Mouse (Mus musculus): ENCODE results near the gene Hdac8. TPM values are rescaled to one million over a fixed set of nuclear protein-coding genes. Genes with fewer than 3 reads are reported as not detected.
A peak's percentile ranks its signal among the peaks of the same experiment; 100 is the strongest.

Hdac8 gene
- total RNA-seq, 2 experiments from 2014 or later = 4.7 to 5.1 TPM

DNA sequence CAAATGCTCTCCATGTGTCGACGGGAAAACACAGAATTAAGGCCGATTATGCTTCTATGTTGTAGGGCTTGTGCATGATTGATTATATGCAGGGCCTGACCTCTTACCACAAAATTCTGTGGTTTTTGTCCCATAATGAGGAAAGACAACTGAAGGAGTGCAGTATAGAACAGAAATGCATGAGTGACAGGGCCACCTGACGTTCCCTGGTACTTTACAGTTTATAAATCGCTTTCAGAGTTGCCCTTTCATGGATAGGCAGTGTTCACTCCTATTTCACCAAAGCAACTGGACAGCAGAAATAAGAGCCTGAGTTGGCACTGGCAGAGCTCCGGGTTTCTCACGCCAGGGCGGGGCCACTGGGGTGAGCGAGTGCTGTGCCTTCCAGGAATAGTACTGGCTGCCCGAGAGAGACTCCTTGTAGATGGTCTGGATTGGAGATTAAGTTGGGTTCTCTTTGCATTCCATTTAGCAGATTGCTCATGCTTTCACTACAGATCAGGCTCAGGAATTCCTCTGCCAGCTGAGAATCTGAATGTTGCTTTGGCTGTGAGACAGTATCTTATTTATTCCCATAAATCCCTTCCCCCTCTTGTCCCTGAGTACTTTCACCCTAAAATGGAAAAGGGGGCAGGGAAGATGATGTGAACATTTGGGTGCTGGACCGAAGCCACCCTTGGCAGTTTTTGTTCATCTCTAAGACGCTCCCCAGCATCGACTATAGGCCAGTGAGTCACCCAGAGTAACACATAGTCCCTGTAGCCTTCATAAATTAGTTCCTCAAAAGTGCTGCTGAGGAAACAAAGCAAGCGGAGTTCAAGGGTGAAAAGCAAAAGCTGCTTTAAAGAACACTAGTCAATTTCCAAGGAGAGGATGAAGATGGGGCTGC is 155.1 kb downstream of the Hdac8 start:
- DNase-seq = peak; percentile 35 to 45
- intact Hi-C loops (cut with DNase I) = loop anchor here (10.0 kb wide), 2 partner anchors 55 to 125 kb away; no protein-coding TSS in a partner anchor

GRCm38 (mm10) chrX:102348886-102349486 is 156.2 kb downstream of the Hdac8 start:
- intact Hi-C loops (cut with DNase I) = loop anchor here (10.0 kb wide), 1 partner anchor 56 kb away; no protein-coding TSS in a partner anchor
- no peak for DNase-seq

DNA sequence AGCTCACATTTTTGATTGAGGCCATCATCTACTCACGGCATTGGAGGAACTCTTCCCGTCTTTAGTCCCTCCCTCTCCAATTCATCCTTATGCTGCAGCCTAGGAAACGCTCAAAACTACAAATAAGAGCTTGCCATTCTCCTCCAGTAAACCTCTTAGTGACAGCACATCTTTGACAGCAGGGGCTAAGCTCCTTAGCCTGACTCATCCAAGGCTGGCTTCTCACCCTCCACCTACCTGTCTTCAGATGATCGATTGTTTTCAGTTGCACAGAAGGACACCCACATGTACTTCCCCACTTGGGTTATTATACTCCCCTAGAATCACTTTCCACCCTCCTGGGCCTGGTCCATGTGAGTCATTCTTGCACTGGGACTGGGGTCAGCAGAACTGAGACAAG is 163.5 kb downstream of the Hdac8 start:
- DNase-seq = no peak
- intact Hi-C loops (cut with DNase I) = loop anchor here (10.0 kb wide), 1 partner anchor 63 kb away; no protein-coding TSS in a partner anchor

GRCm38 (mm10) chrX:102339396-102340155 is 165.6 kb downstream of the Hdac8 start:
- DNase-seq = peak in 1 of 2 experiments; percentile 23
- intact Hi-C loops (cut with DNase I) = loop anchor here (10.0 kb wide), 1 partner anchor 65 kb away; no protein-coding TSS in a partner anchor

DNA sequence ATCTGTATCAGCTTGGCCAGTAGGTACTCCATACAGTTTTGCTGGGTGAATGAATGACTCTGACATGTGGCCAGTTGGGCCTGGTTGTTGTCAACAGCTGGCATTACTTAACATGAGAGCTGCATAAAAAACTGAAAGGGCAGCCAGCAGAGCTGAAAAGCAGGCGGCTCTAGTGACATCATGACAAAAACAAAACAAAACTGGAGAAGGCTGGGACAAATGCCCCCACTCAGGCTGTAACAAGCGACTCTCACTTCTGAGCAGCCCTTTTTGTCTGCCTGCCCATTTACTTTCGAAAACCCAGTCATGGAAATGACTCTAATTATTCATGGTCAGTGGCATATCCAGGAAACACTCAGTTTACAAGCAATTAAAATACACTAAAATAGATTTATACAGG is 185.5 kb downstream of the Hdac8 start:
- intact Hi-C loops (cut with DNase I) = no loop called here
- peak in 1 of 2 experiments; percentile 4 for DNase-seq

DNA sequence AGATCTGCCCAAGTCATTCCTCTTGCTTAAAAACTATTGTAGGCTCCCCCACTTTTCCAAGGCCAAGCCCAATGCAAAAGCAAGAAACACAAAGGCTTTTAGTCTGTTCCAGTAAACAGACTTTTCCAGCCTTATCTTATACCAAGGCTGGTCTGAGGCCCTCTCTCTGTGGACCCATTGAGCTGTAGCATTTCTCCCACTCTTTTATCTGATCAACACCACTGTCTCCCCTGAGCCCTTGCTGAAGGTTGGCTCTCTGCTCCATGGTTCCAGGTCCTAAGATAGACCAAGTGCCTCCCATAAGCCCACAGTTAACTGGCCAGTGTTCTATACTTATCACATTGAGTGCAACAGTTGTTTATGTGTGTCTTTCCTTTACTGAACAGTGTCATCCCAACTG is 185.9 kb downstream of the Hdac8 start:
- intact Hi-C loops (cut with DNase I) = no loop called here
- no peak for DNase-seq

- intact Hi-C loops (cut with DNase I) = no loop called here
- no peak for DNase-seq
Observed at GRCm38 (mm10) chrX:102318782-102319181, 186.4 kb downstream of the Hdac8 start.

DNA sequence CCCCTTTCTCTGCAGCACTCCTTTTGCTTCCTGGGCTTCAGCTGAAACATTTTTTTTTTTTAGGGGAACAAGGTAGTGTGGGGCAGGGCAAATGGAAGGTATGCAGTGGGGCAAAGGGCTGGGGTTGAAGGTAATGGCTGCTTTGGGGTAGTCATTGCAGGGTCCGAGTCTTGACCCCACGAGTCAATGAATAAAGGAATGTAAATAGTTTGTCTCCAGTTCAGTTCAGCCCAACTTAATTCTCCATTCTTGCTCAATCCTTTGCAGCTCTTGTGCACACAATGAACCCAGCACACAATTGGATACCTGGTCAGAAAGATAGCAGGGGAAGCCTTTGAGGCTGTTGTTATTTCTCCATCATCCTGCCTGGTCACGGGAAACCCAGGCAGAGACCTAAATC is 194.0 kb downstream of the Hdac8 start:
- intact Hi-C loops (cut with DNase I) = no loop called here
- no peak for DNase-seq

- intact Hi-C loops (cut with DNase I) = loop anchor here (5.0 kb wide), 1 partner anchor 55 kb away; the partner anchor contains the start of gene Cited1
- DNase-seq = no peak
Observed at GRCm38 (mm10) chrX:102307511-102307910, 197.6 kb downstream of the Hdac8 start.

- DNase-seq = no peak
- intact Hi-C loops (cut with DNase I) = loop anchor here (5.0 kb wide), 1 partner anchor 54 kb away; the partner anchor contains the start of gene Cited1
Observed at GRCm38 (mm10) chrX:102305806-102306205, 199.4 kb downstream of the Hdac8 start.

DNA sequence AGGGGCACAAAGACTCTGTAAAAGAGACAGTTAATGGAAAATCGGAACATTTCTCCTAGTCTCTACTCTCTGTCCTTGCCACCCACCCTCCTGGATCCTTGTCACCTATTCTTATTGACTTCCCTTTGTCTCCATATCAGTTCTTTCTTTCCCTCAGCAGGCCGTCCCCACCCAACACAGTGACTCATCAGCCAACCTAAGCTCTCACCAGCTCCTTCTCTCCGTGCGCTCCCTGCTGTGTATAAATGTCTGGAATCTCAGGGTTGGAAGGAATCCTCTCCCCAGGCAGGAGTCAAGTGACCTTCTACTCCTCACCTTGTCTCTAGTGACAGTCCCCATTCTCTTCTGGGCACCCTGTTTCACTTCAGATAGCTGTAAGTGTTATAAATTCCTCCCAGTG is 200.2 kb downstream of the Hdac8 start:
- DNase-seq = no peak
- intact Hi-C loops (cut with DNase I) = loop anchor here (5.0 kb wide), 1 partner anchor 53 kb away; the partner anchor contains the start of gene Cited1

- intact Hi-C loops (cut with DNase I) = no loop called here
- DNase-seq = no peak
Observed at GRCm38 (mm10) chrX:102302476-102302875, 202.7 kb downstream of the Hdac8 start.

- DNase-seq = no peak
- intact Hi-C loops (cut with DNase I) = no loop called here
Observed at GRCm38 (mm10) chrX:102284889-102285288, 220.3 kb downstream of the Hdac8 start.

- no peak for DNase-seq
- intact Hi-C loops (cut with DNase I) = no loop called here
Observed at GRCm38 (mm10) chrX:102262620-102263345, 242.4 kb downstream of the Hdac8 start.

DNA sequence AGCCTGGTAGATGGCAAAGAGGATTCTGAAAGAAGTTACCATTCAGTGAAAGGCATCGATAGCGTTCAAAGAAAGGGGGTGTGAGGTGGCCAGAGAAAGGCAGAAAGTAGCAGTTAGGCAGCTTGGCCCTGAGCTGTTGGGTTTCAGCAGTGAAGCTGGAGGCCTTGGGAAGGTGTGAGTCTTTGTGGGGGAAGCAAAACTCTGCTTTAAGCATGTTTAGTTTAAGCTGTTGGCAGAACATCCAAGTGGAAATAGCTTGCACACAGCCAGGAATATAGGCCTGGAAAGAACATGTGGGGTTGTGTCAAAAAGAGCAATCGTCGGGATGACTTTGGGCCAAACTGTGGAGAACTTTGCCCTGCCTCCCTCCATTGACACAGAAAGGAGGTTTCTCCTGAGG is 245.4 kb downstream of the Hdac8 start:
- no peak for DNase-seq
- intact Hi-C loops (cut with DNase I) = no loop called here

GRCm38 (mm10) chrX:102253892-102254291 is 251.3 kb downstream of the Hdac8 start:
- intact Hi-C loops (cut with DNase I) = loop anchor here (5.0 kb wide), 2 partner anchors 53 to 223 kb away; no protein-coding TSS in a partner anchor
- peak; percentile 11 to 37 for DNase-seq

DNA sequence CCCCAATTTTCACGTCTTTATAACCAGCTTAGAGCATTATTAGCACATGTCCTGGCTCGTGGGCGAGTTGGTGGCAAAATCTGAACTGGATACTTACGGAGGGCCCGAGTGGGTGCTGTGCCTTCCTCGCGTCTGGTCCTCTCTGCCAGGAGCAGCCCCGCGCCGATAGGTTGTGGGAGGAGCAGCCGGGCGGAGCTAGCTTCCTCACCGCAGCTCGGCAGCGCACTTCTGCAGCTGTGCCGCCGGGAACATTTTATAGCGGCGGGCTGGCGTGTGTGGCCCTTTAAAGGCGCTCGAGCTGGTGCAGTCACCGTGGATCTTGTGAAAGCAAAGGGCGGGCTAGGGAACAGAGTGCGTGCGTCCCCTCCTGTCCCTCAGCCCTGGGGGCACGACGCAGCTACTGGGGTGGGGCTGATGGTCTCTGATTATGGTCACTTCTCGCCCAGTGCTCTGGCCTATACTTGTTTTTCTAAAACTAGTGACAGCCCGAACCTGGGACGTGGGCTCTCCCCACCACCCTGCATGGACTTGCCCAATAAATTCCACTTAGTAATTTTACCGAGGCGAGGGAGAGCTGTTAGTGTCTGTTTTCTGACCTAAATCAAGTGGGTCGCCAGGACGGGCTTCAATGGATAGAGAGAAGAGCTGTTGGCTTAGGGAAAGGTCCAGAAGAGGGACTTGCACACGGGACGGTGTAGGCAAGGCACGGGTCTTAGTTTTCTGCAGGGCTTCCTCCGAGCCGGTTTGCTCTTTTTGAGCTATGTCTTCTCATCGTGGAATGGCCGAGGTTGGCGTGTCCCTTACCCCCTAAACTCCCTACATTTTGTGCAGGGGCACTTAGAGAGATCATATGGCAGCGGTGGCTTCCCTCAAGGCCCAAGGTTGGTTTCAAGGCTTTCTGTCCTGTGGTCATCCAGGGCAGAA is 253.0 kb downstream of the Hdac8 start, which contains the start of gene Cited1:
TSS of gene Cited1 (minus strand) at position 245 of the 924 bp plus-strand sequence.
- intact Hi-C loops (cut with DNase I) = loop anchor here (5.0 kb wide), 2 partner anchors 55 to 225 kb away; no protein-coding TSS in a partner anchor
- peak; percentile 46 to 49 for DNase-seq

DNA sequence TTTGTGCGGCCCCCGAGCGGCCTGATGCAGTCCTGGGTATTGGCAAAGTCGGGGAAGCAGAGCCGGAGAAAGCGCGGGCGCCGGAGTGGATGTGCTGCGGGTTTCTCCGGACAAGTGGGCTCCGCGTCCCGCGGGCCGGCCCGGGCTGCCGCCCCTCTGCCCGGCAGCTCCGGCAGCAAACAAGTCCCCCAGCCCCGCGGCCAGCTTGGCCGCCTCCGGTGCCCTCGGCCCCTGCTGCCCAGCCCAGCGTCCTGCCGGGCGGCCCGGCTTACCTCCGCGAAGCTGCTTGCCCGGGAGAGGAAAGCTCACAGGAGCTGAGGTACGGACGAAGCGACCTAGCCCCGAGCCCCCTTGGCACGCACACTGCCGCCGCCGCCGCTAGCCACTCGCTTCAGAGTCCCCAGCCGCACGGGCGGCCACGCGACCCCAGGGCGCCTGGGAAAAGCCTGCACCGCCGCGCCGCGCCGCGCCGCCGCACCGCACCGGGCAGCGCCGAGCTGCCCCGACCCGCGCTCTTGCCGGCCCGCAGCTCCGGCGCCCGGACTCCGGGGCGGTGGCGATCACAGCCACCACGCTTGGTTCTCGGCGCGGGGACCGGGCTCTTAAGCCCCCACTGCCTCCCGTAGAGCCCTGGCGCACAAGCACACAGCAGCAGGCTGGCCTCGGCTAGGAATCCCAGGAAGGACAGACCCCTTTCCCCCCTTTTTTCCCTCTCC is 253.8 kb downstream of the Hdac8 start:
- intact Hi-C loops (cut with DNase I) = loop anchor here (5.0 kb wide), 2 partner anchors 56 to 226 kb away; no protein-coding TSS in a partner anchor

More for the DNA sequence above, 253.8 kb downstream of the Hdac8 start:
- DNase-seq = peak; percentile 8 to 10
